Mouse (Mus musculus): ENCODE results near the gene Slc12a6.

DNA sequence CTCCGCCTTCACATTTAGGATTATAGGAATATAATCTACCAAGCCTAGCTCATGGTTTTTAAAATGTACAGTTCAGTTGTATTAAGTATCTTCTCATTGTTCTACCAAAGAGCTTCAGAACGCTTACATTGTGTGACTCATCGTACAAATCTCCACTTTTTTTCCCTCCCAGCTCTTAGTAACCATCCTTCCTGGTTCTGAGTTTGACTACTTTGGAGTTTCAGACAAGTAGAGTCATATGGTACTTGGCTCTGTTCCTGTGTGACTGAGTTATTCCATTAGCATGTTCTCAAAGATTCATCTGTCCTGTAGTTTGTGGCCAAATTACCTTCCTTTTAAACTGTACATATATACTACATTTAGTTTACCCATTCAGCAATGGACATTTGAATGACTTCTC lies 43.0 kb downstream of the Slc12a6 start:
- TF ChIP-seq POLR2A (IDR thresholded peaks at IDR 0.05; ENCODE audit: insufficient read depth, low read depth, low read length) = no peak
- no peak for TF ChIP-seq CTCF (IDR thresholded peaks at IDR 0.05; ENCODE audit: insufficient read depth, low read depth, low read length)
